Mouse (Mus musculus): ENCODE data around the gene Stpg3. TPM values are rescaled to one million over a fixed set of nuclear protein-coding genes. Genes with fewer than 3 reads are reported as not detected.
"Not testable (repeated sequence)": the region's sequence is repeated elsewhere in the genome, so short reads cannot be mapped to it uniquely, and the experiment has no call there.

Gene Stpg3
- polyA plus RNA-seq, 1 experiment from 2014 or later, result 0.43 TPM

- not testable (repeated sequence) for H3K27me3 ChIP-seq (ENCODE audit: insufficient read depth, low read length); ATAC-seq (replicated peaks; ENCODE audit: low FRiP score, low read depth); H3K36me3 ChIP-seq (ENCODE audit: insufficient read depth, low read length); H3K4me1 ChIP-seq (replicated peaks; ENCODE audit: insufficient read depth, low read length); H3K27ac ChIP-seq; H3K9me3 ChIP-seq (replicated peaks; ENCODE audit: low read length)
- WGBS, result 53% methylated on average over 11 of the region's 12 CpGs
- H3K9ac ChIP-seq (ENCODE audit: low read depth, low read length), result peak overlapping the region; percentile 74; the same call in 1 of the 2 replicates
- peak overlapping the region; percentile 98 for H3K4me2 ChIP-seq (ENCODE audit: low read length)
- H3K4me3 ChIP-seq (replicated peaks; ENCODE audit: low read depth, low read length), result peak overlapping the region; percentile 99
- peak; percentile 62 for TF ChIP-seq CTCF (IDR thresholded peaks at IDR 0.05; ENCODE audit: low read depth)
- peak; percentile 54 for DNase-seq (ENCODE audit: low spot score)
These were observed 42.1 kb upstream of the Stpg3 start for GRCm38 (mm10) chr2:25256443-25257109.

GRCm38 (mm10) chr2:25255284-25255779, 40.9 kb upstream of the Stpg3 start, which contains the start of gene Tmem203:
Gene Tmem203, plus strand, starts transcription at chr2:25255439.
- TF ChIP-seq CTCF (IDR thresholded peaks at IDR 0.05; ENCODE audit: low read depth), result no peak
- ATAC-seq (replicated peaks; ENCODE audit: low FRiP score, low read depth), result peak; percentile 90
- Histone ChIP-seq H3K4me1 (replicated peaks; ENCODE audit: insufficient read depth, low read length) (peaks cover 6% of the 10 kb centered on the region), H3K36me3 (ENCODE audit: insufficient read depth, low read length) (peaks cover 14% of the 10 kb centered on the region; the same call in 1 of the 2 replicates), H3K27ac (peak within 1 kb of the TSS; percentile 89), H3K4me3 (replicated peaks; ENCODE audit: low read depth, low read length) (peak within 1 kb of the TSS; percentile 99), H3K9ac (ENCODE audit: low read depth, low read length) (peak within 1 kb of the TSS; percentile 74), H3K27me3 (ENCODE audit: insufficient read depth, low read length) (no peaks in the 10 kb centered on the region), H3K4me2 (ENCODE audit: low read length) (peak within 1 kb of the TSS; percentile 98), H3K9me3 (replicated peaks; ENCODE audit: low read length) (no peaks in the 10 kb centered on the region)
- under 1% methylated on average over 39 of the region's 39 CpGs for WGBS
- DNase-seq (ENCODE audit: low spot score), result peak; percentile 94

GRCm38 (mm10) chr2:25252331-25252730, 37.9 kb upstream of the Stpg3 start:
- H3K27ac ChIP-seq, result no peak overlapping the region
- no peak overlapping the region for H3K9ac ChIP-seq (ENCODE audit: low read depth, low read length)
- no peak for DNase-seq (ENCODE audit: low spot score)
- H3K4me3 ChIP-seq (replicated peaks; ENCODE audit: low read depth, low read length), result no peak overlapping the region
- H3K36me3 ChIP-seq (ENCODE audit: insufficient read depth, low read length), result peaks cover 26% of the 10 kb centered on the region
- no peak overlapping the region for H3K4me2 ChIP-seq (ENCODE audit: low read length)
- no peaks in the 10 kb centered on the region for H3K27me3 ChIP-seq (ENCODE audit: insufficient read depth, low read length)
- no peaks in the 10 kb centered on the region for H3K9me3 ChIP-seq (replicated peaks; ENCODE audit: low read length)
- no peak for ATAC-seq (replicated peaks; ENCODE audit: low FRiP score, low read depth)
- TF ChIP-seq CTCF (IDR thresholded peaks at IDR 0.05; ENCODE audit: low read depth), result peak; percentile 65
- H3K4me1 ChIP-seq (replicated peaks; ENCODE audit: insufficient read depth, low read length), result peaks cover 6% of the 10 kb centered on the region
- 93% methylated on average over 1 of the region's 1 CpGs for WGBS

- TF ChIP-seq CTCF (IDR thresholded peaks at IDR 0.05; ENCODE audit: low read depth), result no peak
These were observed 32.0 kb upstream of the Stpg3 start, which contains the start of gene AL732309.1 for GRCm38 (mm10) chr2:25246183-25247072. Gene AL732309.1, minus strand, starts transcription at chr2:25246863.

GRCm38 (mm10) chr2:25244144-25244543, 29.7 kb upstream of the Stpg3 start:
- Histone ChIP-seq H3K9ac (ENCODE audit: low read depth, low read length) (no peak overlapping the region), H3K9me3 (replicated peaks; ENCODE audit: low read length) (no peaks in the 10 kb centered on the region), H3K27ac (no peak overlapping the region), H3K4me3 (replicated peaks; ENCODE audit: low read depth, low read length) (no peak overlapping the region), H3K4me2 (ENCODE audit: low read length) (no peak overlapping the region), H3K27me3 (ENCODE audit: insufficient read depth, low read length) (no peaks in the 10 kb centered on the region), H3K36me3 (ENCODE audit: insufficient read depth, low read length) (peaks cover 2% of the 10 kb centered on the region), H3K4me1 (replicated peaks; ENCODE audit: insufficient read depth, low read length) (peaks cover 20% of the 10 kb centered on the region)
- 90% methylated on average over 4 of the region's 4 CpGs for WGBS
- ATAC-seq (replicated peaks; ENCODE audit: low FRiP score, low read depth) (no peak), DNase-seq (ENCODE audit: low spot score) (no peak)
- no peak for TF ChIP-seq CTCF (IDR thresholded peaks at IDR 0.05; ENCODE audit: low read depth)

More at GRCm38 (mm10) chr2:25246183-25247072, 32.0 kb upstream of the Stpg3 start, which contains the start of gene AL732309.1:
- no peak for ATAC-seq (replicated peaks; ENCODE audit: low FRiP score, low read depth)
- Histone ChIP-seq H3K27ac (no peak within 1 kb of the TSS), H3K4me3 (replicated peaks; ENCODE audit: low read depth, low read length) (no peak within 1 kb of the TSS), H3K4me2 (ENCODE audit: low read length) (no peak within 1 kb of the TSS), H3K9ac (ENCODE audit: low read depth, low read length) (no peak within 1 kb of the TSS), H3K27me3 (ENCODE audit: insufficient read depth, low read length) (no peaks in the 10 kb centered on the region), H3K4me1 (replicated peaks; ENCODE audit: insufficient read depth, low read length) (peaks cover 9% of the 10 kb centered on the region; the same call in 1 of the 2 replicates), H3K9me3 (replicated peaks; ENCODE audit: low read length) (no peaks in the 10 kb centered on the region), H3K36me3 (ENCODE audit: insufficient read depth, low read length) (peaks cover 23% of the 10 kb centered on the region)
- no peak for DNase-seq (ENCODE audit: low spot score)
- WGBS, result 83% methylated on average over 10 of the region's 10 CpGs

GRCm38 (mm10) chr2:25243342-25243741, 28.9 kb upstream of the Stpg3 start:
- no peaks in the 10 kb centered on the region for H3K9me3 ChIP-seq (replicated peaks; ENCODE audit: low read length)
- DNase-seq (ENCODE audit: low spot score) (no peak), ATAC-seq (replicated peaks; ENCODE audit: low FRiP score, low read depth) (no peak)
- peaks cover 20% of the 10 kb centered on the region for H3K4me1 ChIP-seq (replicated peaks; ENCODE audit: insufficient read depth, low read length)
- no peaks in the 10 kb centered on the region for H3K27me3 ChIP-seq (ENCODE audit: insufficient read depth, low read length)
- H3K4me3 ChIP-seq (replicated peaks; ENCODE audit: low read depth, low read length), result no peak overlapping the region
- no peaks in the 10 kb centered on the region for H3K36me3 ChIP-seq (ENCODE audit: insufficient read depth, low read length)
- H3K9ac ChIP-seq (ENCODE audit: low read depth, low read length), result no peak overlapping the region
- no peak for TF ChIP-seq CTCF (IDR thresholded peaks at IDR 0.05; ENCODE audit: low read depth)
- WGBS, result 71% methylated on average over 8 of the region's 8 CpGs
- peak overlapping the region; percentile 92 for H3K4me2 ChIP-seq (ENCODE audit: low read length)
- no peak overlapping the region for H3K27ac ChIP-seq
